Comparison of ENCODE assay signal across 20 mouse cellular contexts in the genomic region with DNA sequence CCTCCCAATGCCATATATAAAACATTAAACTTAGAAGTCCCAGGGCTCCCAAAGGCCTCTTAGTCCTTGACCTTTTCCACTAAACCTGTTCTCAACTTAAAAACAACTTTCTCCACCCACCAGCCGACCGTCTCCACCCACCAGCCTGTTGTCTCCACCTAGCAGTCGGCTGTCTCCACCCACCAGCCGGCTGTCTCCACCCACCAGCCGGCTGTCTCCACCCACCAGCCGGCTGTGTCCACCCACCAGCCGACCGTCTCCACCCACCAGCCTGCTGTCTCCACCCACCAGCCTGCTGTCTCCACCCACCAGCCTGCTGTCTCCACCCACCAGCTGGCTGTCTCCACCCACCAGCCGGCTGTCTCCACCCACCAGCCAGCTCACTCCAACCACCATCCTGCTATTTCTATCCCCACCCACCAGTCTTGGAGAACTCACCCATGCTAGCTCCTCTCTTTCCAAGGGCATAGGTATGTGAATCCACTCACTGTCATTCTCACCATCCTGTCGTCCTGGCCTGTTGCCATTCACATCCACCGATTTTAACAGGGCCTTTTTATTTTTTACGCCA. TPM values are rescaled to one million over a fixed set of nuclear protein-coding genes. Genes with fewer than 3 reads are reported as not detected.
DNase-seq lines count a peak whose midpoint lies in the region; ATAC-seq lines count a peak whose summit lies in the region.
"Had no signal": no experiment of that assay in that cellular context is flagged by ENCODE, and none has a peak within 500 bp of the region (broad histone marks: within the 10 kb centered on the region; RNA-seq: fewer than 3 reads in every experiment).

No protein-coding gene starts in this region.

- H3K4me3 ChIP-seq in kidney, embryonic 15.5 days (replicated peaks) = no peak overlapping the region
- H3K4me3 ChIP-seq: limb, embryonic 10.5 days; neural tube, embryonic 15.5 days had no signal

- no peak overlapping the region for H3K27ac ChIP-seq in kidney, embryonic 15.5 days
- H3K27ac ChIP-seq: limb, embryonic 10.5 days; neural tube, embryonic 15.5 days had no signal

- peak; percentile 55; the same call in 1 of the 2 replicates for ATAC-seq in frontal cortex, adult (ENCODE audit: low TSS enrichment)
- peak; percentile 88 for ATAC-seq in erythroblast, adult 5-6 weeks (replicated peaks; ENCODE audit: low FRiP score, poor library complexity, severe bottlenecking)
- ATAC-seq in kidney, embryonic 15.5 days (replicated peaks; ENCODE audit: low FRiP score) = no peak
- ATAC-seq: forebrain, embryonic 16.5 days had no signal

- no peak overlapping the region for H3K9ac ChIP-seq in kidney, embryonic 15.5 days
- H3K9ac ChIP-seq: neural tube, embryonic 15.5 days had no signal

- H3K9me3 ChIP-seq in kidney, embryonic 15.5 days (replicated peaks) = no peaks in the 10 kb centered on the region
- H3K9me3 ChIP-seq: limb, embryonic 10.5 days; neural tube, embryonic 15.5 days had no signal

- H3K4me2 ChIP-seq in kidney, embryonic 15.5 days = no peak overlapping the region
- H3K4me2 ChIP-seq: neural tube, embryonic 15.5 days had no signal

- WGBS in kidney, embryonic 15.5 days = 69% methylated on average over 12 of the region's 12 CpGs

- H3K4me1 ChIP-seq in kidney, embryonic 15.5 days = peaks cover 7% of the 10 kb centered on the region; the same call in 1 of the 2 replicates

- H3K27me3 ChIP-seq in kidney, embryonic 15.5 days = no peaks in the 10 kb centered on the region
- H3K27me3 ChIP-seq: neural tube, embryonic 15.5 days had no signal

- no peak for DNase-seq in frontal cortex, postnatal 25 days (ENCODE audit: low spot score in 2 of 2)
- DNase-seq in right cerebral cortex, adult 18-20 months = peak; percentile 32
- no peak for DNase-seq in right cerebral cortex, postnatal 36 days (ENCODE audit: low spot score in 2 of 2)
- peak; percentile 47 for DNase-seq in right cerebral cortex, postnatal 14 days
- DNase-seq in neural tube, embryonic 10.5 days (ENCODE audit: extremely low spot score, low spot score) = no peak
- DNase-seq: adrenal gland, postnatal 25 days; cerebellum, postnatal 14 days; gastrocnemius, postnatal 36 days; kidney, postnatal 14 days; thymus, postnatal 25 days had no signal

- H3K36me3 ChIP-seq in kidney, embryonic 15.5 days = no peaks in the 10 kb centered on the region
- H3K36me3 ChIP-seq: limb, embryonic 10.5 days; neural tube, embryonic 15.5 days had no signal

RNA-seq across cellular contexts. Expression of a gene that starts 10.6 kb away (rescaled TPM):
- not detected in 2 replicates for total RNA-seq in erythroblast, adult 5-6 weeks (2015; ENCODE audit: low replicate concordance)
- total RNA-seq in erythroblast, adult 5-6 weeks (2017; ENCODE audit: low replicate concordance) = 0.42 TPM in 1 of 2 replicates, not detected in the other
- polyA plus RNA-seq in kidney, embryonic 15.5 days (2015; fragmentation: Nextera tagmentation; extraction: Ambion mirVana) = 0.17 TPM in 1 of 2 replicates, not detected in the other
- total RNA-seq: adrenal gland, postnatal 25 days; midbrain, postnatal 0 days had no signal
- polyA plus RNA-seq: C2C12; forebrain, embryonic 16.5 days; heart, postnatal 0 days; limb, embryonic 10.5 days; midbrain, postnatal 0 days had no signal

RNA-seq across cellular contexts. Expression of a gene that starts 20.2 kb away (rescaled TPM):
- 95.7 and 125 TPM in 2 replicates for total RNA-seq in erythroblast, adult 5-6 weeks (2015; ENCODE audit: low replicate concordance)
- total RNA-seq in erythroblast, adult 5-6 weeks (2017; ENCODE audit: low replicate concordance) = 255 and 340 TPM in 2 replicates
- 13.2 and 18.4 TPM in 2 replicates for polyA plus RNA-seq in kidney, embryonic 15.5 days (2015; fragmentation: Nextera tagmentation; extraction: Ambion mirVana)

RNA-seq across cellular contexts. Expression of a gene that starts 28.8 kb away (rescaled TPM):
- total RNA-seq in erythroblast, adult 5-6 weeks (2015; ENCODE audit: low replicate concordance) = not detected in 2 replicates
- total RNA-seq in erythroblast, adult 5-6 weeks (2017; ENCODE audit: low replicate concordance) = not detected in 2 replicates
- polyA plus RNA-seq in kidney, embryonic 15.5 days (2015; fragmentation: Nextera tagmentation; extraction: Ambion mirVana) = 0.94 and 1.5 TPM in 2 replicates
- total RNA-seq: gastrocnemius, postnatal 36 days; midbrain, postnatal 0 days had no signal
- polyA plus RNA-seq: C2C12; embryonic facial prominence, embryonic 14.5 days; forebrain, embryonic 16.5 days; heart, postnatal 0 days; midbrain, postnatal 0 days had no signal

RNA-seq across cellular contexts. Expression of a gene that starts 28.9 kb away (rescaled TPM):
- not detected in 2 replicates for total RNA-seq in erythroblast, adult 5-6 weeks (2015; ENCODE audit: low replicate concordance)
- 0.56 TPM in 1 of 2 replicates, not detected in the other for total RNA-seq in erythroblast, adult 5-6 weeks (2017; ENCODE audit: low replicate concordance)
- polyA plus RNA-seq in kidney, embryonic 15.5 days (2015; fragmentation: Nextera tagmentation; extraction: Ambion mirVana) = 0.26 TPM in 1 of 2 replicates, not detected in the other
- total RNA-seq: midbrain, postnatal 0 days had no signal
- polyA plus RNA-seq: C2C12; embryonic facial prominence, embryonic 14.5 days; forebrain, embryonic 16.5 days; heart, postnatal 0 days; limb, embryonic 10.5 days; midbrain, postnatal 0 days; neural tube, embryonic 15.5 days had no signal

RNA-seq across cellular contexts. Expression of a gene that starts 40.2 kb away (rescaled TPM):
- not detected in 2 replicates for total RNA-seq in erythroblast, adult 5-6 weeks (2015; ENCODE audit: low replicate concordance)
- total RNA-seq in erythroblast, adult 5-6 weeks (2017; ENCODE audit: low replicate concordance) = not detected in 2 replicates
- 0.64 and 1.7 TPM in 2 replicates for polyA plus RNA-seq in kidney, embryonic 15.5 days (2015; fragmentation: Nextera tagmentation; extraction: Ambion mirVana)
- total RNA-seq: gastrocnemius, postnatal 36 days; midbrain, postnatal 0 days had no signal
- polyA plus RNA-seq: C2C12; embryonic facial prominence, embryonic 14.5 days; forebrain, embryonic 16.5 days; heart, postnatal 0 days; limb, embryonic 10.5 days; midbrain, postnatal 0 days; neural tube, embryonic 15.5 days had no signal

Comparison
In these comparisons a context has a peak if more than half of its experiments do, and no peak if none do; other contexts are left out.
1. DNase-seq: peak in right cerebral cortex, adult 18-20 months (single experiment) and right cerebral cortex, postnatal 14 days (single experiment); none in frontal cortex, postnatal 25 days (0 of 2), right cerebral cortex, postnatal 36 days (0 of 2) and neural tube, embryonic 10.5 days (single experiment).